Mouse (Mus musculus) T-cell, adult 2 months (primary cell): ENCODE measurements around the gene Usp2.
"Not testable (repeated sequence)": the region's sequence is repeated elsewhere in the genome, so short reads cannot be mapped to it uniquely, and the experiment has no call there.

ENCODE experiments used
- DNase-seq: peaks from one replicate; pipeline ENCODE4 v3.0.0; 2022; ENCODE audit warnings: low spot score

Usp2 gene

GRCm38 (mm10) chr9:44093612-44094503 lies 27.0 kb downstream of the Usp2 start:
- DNase-seq: peak; percentile 79

- no peak for DNase-seq
Measured at GRCm38 (mm10) chr9:44094737-44095136, 27.9 kb downstream of the Usp2 start.

GRCm38 (mm10) chr9:44095781-44096180 lies 29.0 kb downstream of the Usp2 start:
- no peak for DNase-seq

GRCm38 (mm10) chr9:44096536-44096935 lies 29.7 kb downstream of the Usp2 start:
- no peak for DNase-seq

GRCm38 (mm10) chr9:44101490-44101889 lies 34.7 kb downstream of the Usp2 start, which contains the start of gene Mfrp:
Gene Mfrp (plus strand): TSS chr9:44101729.
- no peak for DNase-seq

- no peak for DNase-seq
Measured at GRCm38 (mm10) chr9:44104881-44105280, 38.1 kb downstream of the Usp2 start.

- no peak for DNase-seq
Measured at GRCm38 (mm10) chr9:44105781-44106180, 39.0 kb downstream of the Usp2 start.

GRCm38 (mm10) chr9:44106182-44106581 lies 39.4 kb downstream of the Usp2 start:
- no peak for DNase-seq

GRCm38 (mm10) chr9:44106596-44106995 lies 39.8 kb downstream of the Usp2 start:
- DNase-seq: no peak

- no peak for DNase-seq
Measured at GRCm38 (mm10) chr9:44107110-44107509, 40.3 kb downstream of the Usp2 start, which contains the start of gene C1qtnf5. Gene C1qtnf5 (plus strand): TSS chr9:44107245.

- no peak for DNase-seq
Measured at GRCm38 (mm10) chr9:44107557-44108179, 40.8 kb downstream of the Usp2 start.

GRCm38 (mm10) chr9:44108269-44109055 lies 41.6 kb downstream of the Usp2 start:
- no peak for DNase-seq

- peak; percentile 69 for DNase-seq
Measured at GRCm38 (mm10) chr9:44109360-44110095, 42.7 kb downstream of the Usp2 start.

GRCm38 (mm10) chr9:44111909-44112308 lies 45.1 kb downstream of the Usp2 start:
- DNase-seq: not testable (repeated sequence)

GRCm38 (mm10) chr9:44113105-44113789 lies 46.4 kb downstream of the Usp2 start, which contains the start of the genes Gm49380 and Rnf26:
Gene Gm49380 (minus strand): TSS chr9:44113500.
Gene Rnf26 (minus strand): TSS chr9:44113517.
- DNase-seq: peak; percentile 96

GRCm38 (mm10) chr9:44114453-44114852 lies 47.6 kb downstream of the Usp2 start:
- DNase-seq: no peak

GRCm38 (mm10) chr9:44115599-44115998 lies 48.8 kb downstream of the Usp2 start:
- DNase-seq: no peak

- DNase-seq: no peak
Measured at GRCm38 (mm10) chr9:44116182-44116581, 49.4 kb downstream of the Usp2 start.

- peak; percentile 40 for DNase-seq
Measured at GRCm38 (mm10) chr9:44119011-44119410, 52.2 kb downstream of the Usp2 start.

GRCm38 (mm10) chr9:44119948-44120465 lies 53.2 kb downstream of the Usp2 start:
- no peak for DNase-seq

- DNase-seq: no peak
Measured at GRCm38 (mm10) chr9:44124317-44124716, 57.5 kb downstream of the Usp2 start.
